Comparison of ENCODE assay signal across 21 mouse cellular contexts in the genomic region with DNA sequence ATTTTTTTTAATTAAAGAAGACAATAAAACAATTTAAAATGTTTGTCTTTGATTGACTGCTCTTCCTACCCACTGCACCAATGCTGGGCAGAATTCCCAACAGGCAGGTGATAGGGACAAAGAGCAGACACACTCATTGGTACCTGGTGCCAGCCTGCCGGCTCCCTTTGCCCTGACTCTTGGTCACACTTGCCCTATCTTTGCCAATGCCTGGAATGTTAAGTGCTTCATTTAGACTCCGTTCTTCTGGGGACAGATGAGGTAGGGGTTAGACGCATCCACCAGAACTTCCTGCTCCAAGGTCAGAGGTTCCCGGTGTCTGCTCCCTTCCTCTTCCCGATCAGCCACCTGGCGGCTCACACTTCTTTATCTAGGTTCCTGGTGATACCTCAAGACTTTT.
DNase-seq lines count a peak whose midpoint lies in the region; ATAC-seq lines count a peak whose summit lies in the region.
"Had no signal": no experiment of that assay in that cellular context is flagged by ENCODE, and none has a peak within 500 bp of the region (broad histone marks: within the 10 kb centered on the region; RNA-seq: fewer than 3 reads in every experiment).

No protein-coding gene starts in this region.

- H3K27me3 ChIP-seq in heart, embryonic 15.5 days, result no peaks in the 10 kb centered on the region
- H3K27me3 ChIP-seq: forebrain, embryonic 13.5 days; intestine, embryonic 15.5 days; liver, embryonic 12.5 days had no signal

- H3K4me3 ChIP-seq in heart, embryonic 15.5 days, result no peak overlapping the region
- H3K4me3 ChIP-seq: forebrain, embryonic 13.5 days; intestine, embryonic 15.5 days; liver, embryonic 12.5 days; midbrain, embryonic 10.5 days had no signal

- intact Hi-C loops in heart, postnatal 36 days (cut with DNase I), result no loop called here
- intact Hi-C loops in left cerebral cortex, postnatal 4 days (cut with DNase I), result no loop called here

- H3K4me1 ChIP-seq in heart, embryonic 15.5 days (replicated peaks), result peaks cover 42% of the 10 kb centered on the region
- H3K4me1 ChIP-seq: forebrain, embryonic 13.5 days had no signal

- no peak overlapping the region for H3K4me2 ChIP-seq in heart, embryonic 15.5 days
- H3K4me2 ChIP-seq: forebrain, embryonic 13.5 days; intestine, embryonic 15.5 days; liver, embryonic 12.5 days had no signal

- peak; percentile 7 for DNase-seq in kidney, adult 11 months
- DNase-seq in kidney, postnatal 4 days, result no peak
- DNase-seq in heart, adult 9 months (ENCODE audit: low spot score in 2 of 2), result peak; percentile 85 to 87
- peak; percentile 65 to 72 for DNase-seq in heart, postnatal 36 days
- DNase-seq in left cerebral cortex, postnatal 4 days, result no peak
- DNase-seq in ovary, postnatal 10 days (ENCODE audit: low spot score), result no peak
- DNase-seq: adrenal gland, postnatal 14 days; cerebellum, adult 8-10 months; gastrocnemius, postnatal 14 days; lung, adult 18-20 months; lung, postnatal 10 days; right cerebral cortex, adult 18-20 months; thymus, adult 2 months; thymus, postnatal 4 days had no signal

- 16% methylated on average over 6 of the region's 6 CpGs for WGBS in heart, embryonic 15.5 days

- ATAC-seq in heart, embryonic 15.5 days (replicated peaks; ENCODE audit: insufficient number of reproducible peaks, insufficient read depth, low FRiP score, low read depth), result peak; percentile 54
- no peak for ATAC-seq in frontal cortex, adult (ENCODE audit: low TSS enrichment)
- ATAC-seq: forebrain, embryonic 13.5 days; hindbrain, embryonic 16.5 days; intestine, embryonic 15.5 days; liver, embryonic 12.5 days had no signal

- no peak overlapping the region for H3K9ac ChIP-seq in heart, embryonic 15.5 days
- H3K9ac ChIP-seq: forebrain, embryonic 13.5 days; intestine, embryonic 15.5 days; liver, embryonic 12.5 days had no signal

- peak overlapping the region; percentile 59 for H3K27ac ChIP-seq in heart, embryonic 15.5 days
- H3K27ac ChIP-seq: forebrain, embryonic 13.5 days; intestine, embryonic 15.5 days; liver, embryonic 12.5 days; midbrain, embryonic 10.5 days had no signal

- no peaks in the 10 kb centered on the region for H3K36me3 ChIP-seq in heart, embryonic 15.5 days
- H3K36me3 ChIP-seq: intestine, embryonic 15.5 days; liver, embryonic 12.5 days; midbrain, embryonic 10.5 days had no signal

- no peaks in the 10 kb centered on the region for H3K9me3 ChIP-seq in heart, embryonic 15.5 days (replicated peaks)
- H3K9me3 ChIP-seq: forebrain, embryonic 13.5 days; intestine, embryonic 15.5 days; liver, embryonic 12.5 days; midbrain, embryonic 10.5 days had no signal

Comparison
In these comparisons a context has a peak if more than half of its experiments do, and no peak if none do; other contexts are left out.
1. DNase-seq: peak in kidney, adult 11 months (single experiment), heart, adult 9 months (2 of 2) and heart, postnatal 36 days (2 of 2); none in kidney, postnatal 4 days (0 of 2), left cerebral cortex, postnatal 4 days (single experiment) and ovary, postnatal 10 days (single experiment).